Mouse (Mus musculus): Measurements from ENCODE around the gene Ctnnb1. TPM values are rescaled to one million over a fixed set of nuclear protein-coding genes. Genes with fewer than 3 reads are reported as not detected.
A peak's percentile ranks its signal among the peaks of the same experiment; 100 is the strongest.

The Ctnnb1 gene
- polyA plus RNA-seq, 2 experiments, result 486 to 783 TPM

- H3K27ac ChIP-seq (replicated peaks; ENCODE audit: low read depth, low read length), result no peak overlapping the region
- no peak overlapping the region for H3K4me3 ChIP-seq (replicated peaks; ENCODE audit: low read length)
- no peak for TF ChIP-seq POLR2A (IDR thresholded peaks at IDR 0.05; ENCODE audit: borderline replicate concordance, extremely low read depth, insufficient read depth, insufficient read length)
- H3K27me3 ChIP-seq (ENCODE audit: control insufficient read depth, insufficient read depth, low read length), result no peaks in the 10 kb centered on the region
- 0 out of 2 replicates have a peak, but pooled peaks cover 2% of the 10 kb centered on the region for H3K4me1 ChIP-seq (ENCODE audit: control insufficient read depth, insufficient read depth, low read length)
- peaks cover 98% of the 10 kb centered on the region for H3K36me3 ChIP-seq (ENCODE audit: control insufficient read depth, insufficient read depth, low read length)
- H3K4me2 ChIP-seq (replicated peaks; ENCODE audit: low read depth, low read length, severe bottlenecking), result no peak overlapping the region
- DNase-seq (ENCODE audit: low spot score), result no peak
- no peak for ATAC-seq (ENCODE audit: low FRiP score, low read depth)
- H3K9me3 ChIP-seq (ENCODE audit: control insufficient read depth, low read length), result no peaks in the 10 kb centered on the region
- 77% methylated on average over 6 of the region's 6 CpGs for WGBS
- no peak overlapping the region for H3K9ac ChIP-seq (ENCODE audit: low read depth, low read length, severe bottlenecking)
Measured at GRCm38 (mm10) chr9:120958560-120958959, 29.5 kb downstream of the Ctnnb1 start.

GRCm38 (mm10) chr9:120959225-120959624 is 30.2 kb downstream of the Ctnnb1 start:
- no peaks in the 10 kb centered on the region for H3K9me3 ChIP-seq (ENCODE audit: control insufficient read depth, low read length)
- H3K36me3 ChIP-seq (ENCODE audit: control insufficient read depth, insufficient read depth, low read length), result peaks cover 98% of the 10 kb centered on the region
- H3K9ac ChIP-seq (ENCODE audit: low read depth, low read length, severe bottlenecking), result no peak overlapping the region
- no peak overlapping the region for H3K4me3 ChIP-seq (replicated peaks; ENCODE audit: low read length)
- WGBS, result 76% methylated on average over 4 of the region's 4 CpGs
- no peak for TF ChIP-seq POLR2A (IDR thresholded peaks at IDR 0.05; ENCODE audit: borderline replicate concordance, extremely low read depth, insufficient read depth, insufficient read length)
- no peak overlapping the region for H3K27ac ChIP-seq (replicated peaks; ENCODE audit: low read depth, low read length)
- no peak for ATAC-seq (ENCODE audit: low FRiP score, low read depth)
- H3K27me3 ChIP-seq (ENCODE audit: control insufficient read depth, insufficient read depth, low read length), result no peaks in the 10 kb centered on the region
- 0 out of 2 replicates have a peak, but pooled peaks cover 2% of the 10 kb centered on the region for H3K4me1 ChIP-seq (ENCODE audit: control insufficient read depth, insufficient read depth, low read length)
- no peak for DNase-seq (ENCODE audit: low spot score)
- H3K4me2 ChIP-seq (replicated peaks; ENCODE audit: low read depth, low read length, severe bottlenecking), result no peak overlapping the region

- no peak for ATAC-seq (ENCODE audit: low FRiP score, low read depth)
- no peak overlapping the region for H3K4me2 ChIP-seq (replicated peaks; ENCODE audit: low read depth, low read length, severe bottlenecking)
- 78% methylated on average over 4 of the region's 4 CpGs for whole genome bisulfite sequencing
- DNase-seq (ENCODE audit: low spot score), result no peak
- no peak overlapping the region for H3K27ac ChIP-seq (replicated peaks; ENCODE audit: low read depth, low read length)
- 0 out of 2 replicates have a peak, but pooled peaks cover 2% of the 10 kb centered on the region for H3K4me1 ChIP-seq (ENCODE audit: control insufficient read depth, insufficient read depth, low read length)
- no peaks in the 10 kb centered on the region for H3K27me3 ChIP-seq (ENCODE audit: control insufficient read depth, insufficient read depth, low read length)
- H3K4me3 ChIP-seq (replicated peaks; ENCODE audit: low read length), result no peak overlapping the region
- no peak for TF ChIP-seq POLR2A (IDR thresholded peaks at IDR 0.05; ENCODE audit: borderline replicate concordance, extremely low read depth, insufficient read depth, insufficient read length)
- H3K36me3 ChIP-seq (ENCODE audit: control insufficient read depth, insufficient read depth, low read length), result peaks cover 98% of the 10 kb centered on the region
- no peaks in the 10 kb centered on the region for H3K9me3 ChIP-seq (ENCODE audit: control insufficient read depth, low read length)
- H3K9ac ChIP-seq (ENCODE audit: low read depth, low read length, severe bottlenecking), result no peak overlapping the region
Measured at GRCm38 (mm10) chr9:120960611-120961010, 31.6 kb downstream of the Ctnnb1 start.

- no peaks in the 10 kb centered on the region for H3K27me3 ChIP-seq (ENCODE audit: control insufficient read depth, insufficient read depth, low read length)
- 73% methylated on average over 3 of the region's 3 CpGs for WGBS
- no peak overlapping the region for H3K4me3 ChIP-seq (replicated peaks; ENCODE audit: low read length)
Measured at GRCm38 (mm10) chr9:120961466-120961865, 32.5 kb downstream of the Ctnnb1 start.

GRCm38 (mm10) chr9:120961969-120962700 is 33.1 kb downstream of the Ctnnb1 start:
- H3K9ac ChIP-seq (ENCODE audit: low read depth, low read length, severe bottlenecking), result no peak overlapping the region
- 0 out of 2 replicates have a peak, but pooled peaks cover 2% of the 10 kb centered on the region for H3K4me1 ChIP-seq (ENCODE audit: control insufficient read depth, insufficient read depth, low read length)
- H3K4me3 ChIP-seq (replicated peaks; ENCODE audit: low read length), result no peak overlapping the region
- peaks cover 98% of the 10 kb centered on the region for H3K36me3 ChIP-seq (ENCODE audit: control insufficient read depth, insufficient read depth, low read length)
- H3K4me2 ChIP-seq (replicated peaks; ENCODE audit: low read depth, low read length, severe bottlenecking), result no peak overlapping the region
- ATAC-seq (ENCODE audit: low FRiP score, low read depth), result no peak
- no peaks in the 10 kb centered on the region for H3K9me3 ChIP-seq (ENCODE audit: control insufficient read depth, low read length)
- no peak for TF ChIP-seq POLR2A (IDR thresholded peaks at IDR 0.05; ENCODE audit: borderline replicate concordance, extremely low read depth, insufficient read depth, insufficient read length)
- H3K27me3 ChIP-seq (ENCODE audit: control insufficient read depth, insufficient read depth, low read length), result no peaks in the 10 kb centered on the region
- no peak for DNase-seq (ENCODE audit: low spot score)
- H3K27ac ChIP-seq (replicated peaks; ENCODE audit: low read depth, low read length), result no peak overlapping the region
- 68% methylated on average over 3 of the region's 3 CpGs for WGBS

More at GRCm38 (mm10) chr9:120961466-120961865, 32.5 kb downstream of the Ctnnb1 start:
- 0 out of 2 replicates have a peak, but pooled peaks cover 2% of the 10 kb centered on the region for H3K4me1 ChIP-seq (ENCODE audit: control insufficient read depth, insufficient read depth, low read length)
- ATAC-seq (ENCODE audit: low FRiP score, low read depth) (no peak), DNase-seq (ENCODE audit: low spot score) (no peak)
- no peak overlapping the region for H3K9ac ChIP-seq (ENCODE audit: low read depth, low read length, severe bottlenecking)
- H3K36me3 ChIP-seq (ENCODE audit: control insufficient read depth, insufficient read depth, low read length), result peaks cover 98% of the 10 kb centered on the region
- no peak for TF ChIP-seq POLR2A (IDR thresholded peaks at IDR 0.05; ENCODE audit: borderline replicate concordance, extremely low read depth, insufficient read depth, insufficient read length)
- 0 out of 2 replicates have a peak overlapping the region, but pooled peaks have one; percentile 13 for H3K27ac ChIP-seq (replicated peaks; ENCODE audit: low read depth, low read length)
- H3K4me2 ChIP-seq (replicated peaks; ENCODE audit: low read depth, low read length, severe bottlenecking), result no peak overlapping the region
- H3K9me3 ChIP-seq (ENCODE audit: control insufficient read depth, low read length), result no peaks in the 10 kb centered on the region
